Mouse (Mus musculus) bone marrow, adult 2 months (tissue): Measurements from ENCODE around the gene Elf2. TPM values are rescaled to one million over a fixed set of nuclear protein-coding genes. Genes with fewer than 3 reads are reported as not detected.

Experiments
- H3K27ac ChIP-seq: fragments of 200-500 bp; 2 replicates; pipeline ENCODE4 v1.5.1; 2012; ENCODE audit warnings: low read depth, mild to moderate bottlenecking, control low read depth, inconsistent platforms, low read length; ENCODE audit not compliant: control insufficient read depth, poor library complexity, insufficient read depth
- H3K4me1 ChIP-seq: fragments of 200-500 bp; 2 replicates; pipeline ENCODE4 v1.6.1; 2011; ENCODE audit warnings: low read length; ENCODE audit not compliant: control insufficient read depth, insufficient read depth
- H3K4me3 ChIP-seq: fragments of 200-500 bp; replicated peaks from 2 replicates; pipeline ENCODE3; 2011; ENCODE audit warnings: mild to moderate bottlenecking, low read depth, low read length, control low read depth; ENCODE audit not compliant: control insufficient read depth
- CTCF ChIP-seq: fragments of 200-500 bp; IDR thresholded peaks from 2 replicates; pipeline ENCODE4 v1.5.1; 2011; ENCODE audit warnings: low read length, control low read depth; ENCODE audit not compliant: control insufficient read depth, insufficient read depth
- POLR2A ChIP-seq: fragments of 200-500 bp; IDR thresholded peaks from 2 replicates; pipeline ENCODE4 v1.6.1; 2011; ENCODE audit warnings: low read depth, mild to moderate bottlenecking, control low read depth, low read length, borderline replicate concordance; ENCODE audit not compliant: control insufficient read depth
- WGBS: fragments of 180-500 bp; shearing (Covaris S2); methylation state at CpG from one replicate; pipeline ENCODE4 v1.1.7; 2018; 5-methylcytosine and 5-hydroxymethylcytosine counted together
- polyA plus RNA-seq: library from polyadenylated mRNA; stranded (reverse); fragments of >200 nt; gene quantifications from 2 replicates; pipeline ENCODE4 v1.2.4, GENCODE M21; 2011; ENCODE audit warnings: low replicate concordance; ENCODE audit not compliant: missing spikeins, insufficient read depth, insufficient read length

The Elf2 gene
- polyA plus RNA-seq, 1 experiment = 27.6 TPM

DNA sequence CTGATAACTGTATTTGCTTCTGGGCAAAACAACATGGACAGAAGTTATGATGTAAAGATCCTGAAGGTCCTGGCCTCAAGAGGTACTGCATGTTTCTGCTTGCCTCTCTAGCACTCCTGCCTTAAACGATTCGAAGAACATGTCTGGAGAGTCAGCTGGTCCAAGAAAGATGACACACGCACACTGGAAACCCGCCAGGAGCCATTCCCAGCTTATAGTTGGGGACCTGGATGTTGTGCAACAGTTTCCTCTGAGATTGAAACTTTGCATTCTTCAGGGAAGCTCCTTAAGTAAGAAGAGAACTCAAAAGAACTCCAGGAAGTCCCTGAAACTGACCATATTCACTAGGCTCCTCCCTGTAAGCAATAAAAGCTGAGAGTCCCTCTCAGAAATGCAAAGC, 2.8 kb upstream of the Elf2 start:
- Histone ChIP-seq H3K4me3 (no peak overlapping the region), H3K4me1 (peaks cover 1% of the 10 kb centered on the region; the same call in 1 of the 2 replicates), H3K27ac (no peak overlapping the region)
- 83% methylated on average over 4 of the region's 4 CpGs for WGBS
- TF ChIP-seq POLR2A = no peak
- no peak for TF ChIP-seq CTCF

DNA sequence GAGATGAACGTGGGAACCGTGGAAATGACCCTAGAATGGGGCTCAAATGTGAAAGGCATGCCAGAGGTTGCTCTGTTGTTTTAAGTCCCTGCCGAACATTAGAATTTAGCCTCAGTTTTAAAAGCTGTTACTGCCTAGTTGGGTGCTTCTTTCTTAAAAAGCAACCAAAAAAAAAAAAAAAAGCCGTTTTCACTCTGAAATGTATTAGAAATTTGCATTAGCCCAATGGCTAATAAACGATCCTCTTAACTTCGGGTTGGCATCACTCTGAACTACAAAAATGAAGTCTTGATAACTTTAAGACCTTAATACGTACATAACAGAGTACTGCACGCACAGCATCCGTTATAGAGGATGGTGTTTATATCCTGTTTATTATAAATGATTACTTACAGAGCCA, 1.7 kb upstream of the Elf2 start:
- peaks cover 1% of the 10 kb centered on the region; the same call in 1 of the 2 replicates for H3K4me1 ChIP-seq
- peak overlapping the region; percentile 79 for H3K4me3 ChIP-seq
- no peak for TF ChIP-seq CTCF
- under 1% methylated on average over 9 of the region's 9 CpGs for WGBS
- H3K27ac ChIP-seq = peak overlapping the region; percentile 100

DNA sequence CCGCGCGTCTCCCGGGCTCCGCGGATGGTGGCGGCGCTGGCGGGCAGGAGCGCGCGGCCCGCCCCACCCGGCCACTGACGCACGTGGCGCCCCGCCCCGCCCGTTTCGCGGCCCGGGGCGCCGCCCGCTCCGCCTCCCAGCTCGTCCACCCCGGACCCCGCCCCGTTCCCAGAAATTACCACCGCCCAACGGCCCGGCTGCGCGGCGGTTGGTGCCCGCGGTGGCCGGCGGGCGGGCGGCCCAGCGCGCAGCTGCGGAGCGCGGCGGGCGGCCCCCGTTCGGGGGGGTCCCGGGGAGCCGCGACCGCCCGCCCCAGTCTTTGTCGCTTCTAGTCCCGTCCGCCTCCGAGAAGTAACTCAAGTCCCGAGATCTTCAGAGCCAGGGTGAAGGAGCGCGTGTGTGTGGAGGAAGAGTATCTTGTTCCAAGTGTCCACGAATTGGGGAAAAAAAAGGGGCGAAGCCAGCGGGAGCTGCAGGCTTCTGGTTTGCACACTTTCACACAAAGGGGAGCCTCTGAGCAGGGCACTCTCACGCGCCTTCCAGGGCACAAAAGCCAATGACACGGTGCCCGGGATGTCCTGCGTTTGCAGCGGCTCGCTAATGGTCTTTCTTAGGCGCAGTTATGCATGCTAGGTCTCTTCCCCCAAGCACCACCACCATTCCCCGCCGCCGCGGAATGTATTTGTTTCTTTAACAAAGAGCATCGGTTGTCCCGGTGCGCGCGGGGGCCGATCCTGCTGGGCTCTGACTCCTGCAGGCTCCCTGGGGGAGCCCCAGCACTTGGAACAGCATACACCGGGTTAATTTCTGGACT, 1.0 kb upstream of the Elf2 start:
- Histone ChIP-seq H3K27ac (peak overlapping the region; percentile 100), H3K4me1 (peaks cover 1% of the 10 kb centered on the region; the same call in 1 of the 2 replicates), H3K4me3 (peak overlapping the region; percentile 79)
- WGBS = 1% methylated on average over 86 of the region's 86 CpGs
- peak; percentile 41; the same call in 1 of the 2 replicates for TF ChIP-seq POLR2A
- TF ChIP-seq CTCF = no peak

DNA sequence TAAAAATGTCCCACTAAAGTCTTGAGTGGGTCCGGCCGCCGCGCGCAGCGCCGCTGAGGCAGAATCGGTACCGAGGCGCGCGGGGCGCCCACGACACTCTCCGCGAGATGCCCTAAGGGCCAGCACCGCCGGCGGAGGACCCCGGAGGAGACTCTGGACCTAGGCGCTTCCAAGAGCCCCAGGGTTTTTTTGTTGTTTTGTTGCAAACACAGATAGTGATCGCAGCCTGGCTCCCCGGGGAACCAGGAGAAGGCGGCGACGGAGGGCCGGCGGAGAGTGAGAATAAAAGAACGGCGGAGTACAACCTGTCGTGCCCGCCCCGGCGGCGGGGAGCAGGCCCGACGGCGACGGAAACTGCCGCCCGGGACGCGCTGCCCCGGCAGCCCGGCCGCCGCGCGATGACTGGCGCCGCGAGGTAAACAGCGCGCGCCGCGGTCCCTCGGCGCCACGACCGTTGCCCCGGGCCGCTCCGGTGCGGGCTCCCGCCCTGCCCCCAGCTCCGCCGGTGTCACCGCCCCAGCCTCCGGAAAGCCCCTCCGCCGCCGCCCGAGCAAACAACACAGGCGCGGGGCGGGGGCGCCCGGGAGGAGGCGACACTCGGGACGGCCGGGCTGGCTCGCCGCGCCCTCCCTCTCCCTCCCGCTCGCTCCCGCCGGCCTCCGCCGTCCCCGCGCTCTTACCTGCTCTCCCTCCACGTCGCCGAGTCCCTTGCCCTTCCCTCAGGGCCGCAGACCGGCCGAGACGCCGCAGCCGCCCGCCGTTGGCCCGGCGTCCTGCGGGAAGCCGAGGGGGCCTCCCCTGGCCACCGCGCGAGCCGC, 520 bp downstream of the Elf2 start:
- no peak for TF ChIP-seq CTCF
- TF ChIP-seq POLR2A = no peak; the same call in 1 of the 2 replicates
- WGBS = under 1% methylated on average over 113 of the region's 113 CpGs
- H3K4me3 ChIP-seq = peak overlapping the region; percentile 79
- H3K27ac ChIP-seq = peak overlapping the region; percentile 100
- H3K4me1 ChIP-seq = peaks cover 1% of the 10 kb centered on the region; the same call in 1 of the 2 replicates

DNA sequence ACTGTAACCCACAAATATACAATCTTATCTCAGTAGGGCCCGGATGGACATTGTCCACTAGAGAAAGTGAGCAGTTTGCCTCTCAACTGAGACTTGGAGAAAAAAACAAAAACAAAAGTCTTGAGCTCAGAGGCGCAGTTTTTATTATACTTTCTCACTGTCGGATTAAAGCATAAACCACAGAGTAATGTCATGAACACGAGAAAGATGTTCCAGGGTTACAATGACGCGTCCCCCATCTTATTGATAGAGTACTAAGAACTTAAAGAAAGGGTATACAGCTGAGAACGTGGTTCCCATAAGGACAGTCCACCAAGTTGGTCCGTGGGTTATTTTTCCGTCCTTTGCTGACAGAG, 1.1 kb downstream of the Elf2 start:
- Histone ChIP-seq H3K4me3 (peak overlapping the region; percentile 79), H3K4me1 (peaks cover 1% of the 10 kb centered on the region; the same call in 1 of the 2 replicates), H3K27ac (peak overlapping the region; percentile 100)
- WGBS = under 1% methylated on average over 9 of the region's 9 CpGs
- TF ChIP-seq CTCF = no peak
- TF ChIP-seq POLR2A = no peak

DNA sequence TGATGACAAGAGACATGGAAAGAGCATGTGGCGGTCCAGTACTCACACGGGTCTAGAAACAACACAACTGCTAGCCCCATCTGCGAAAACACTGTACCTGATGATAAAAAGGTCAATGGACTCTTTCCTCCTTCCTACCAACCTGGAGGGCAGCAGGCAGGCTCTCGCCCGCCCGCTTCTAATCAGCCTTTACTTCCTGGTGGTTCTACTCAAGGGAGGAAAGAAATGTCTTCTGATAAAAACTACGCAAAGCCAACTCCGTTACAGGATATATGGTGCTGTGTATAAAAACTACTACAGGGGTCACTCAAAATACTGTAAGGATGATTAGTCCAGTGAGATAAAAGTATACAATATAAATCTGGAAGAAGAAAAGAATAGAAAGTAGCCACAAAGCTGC, 5.1 kb downstream of the Elf2 start:
- Histone ChIP-seq H3K27ac (no peak overlapping the region), H3K4me1 (peaks cover 3% of the 10 kb centered on the region; the same call in 1 of the 2 replicates), H3K4me3 (no peak overlapping the region)
- TF ChIP-seq CTCF (no peak), POLR2A (no peak)
- 62% methylated on average over 8 of the region's 8 CpGs for WGBS

DNA sequence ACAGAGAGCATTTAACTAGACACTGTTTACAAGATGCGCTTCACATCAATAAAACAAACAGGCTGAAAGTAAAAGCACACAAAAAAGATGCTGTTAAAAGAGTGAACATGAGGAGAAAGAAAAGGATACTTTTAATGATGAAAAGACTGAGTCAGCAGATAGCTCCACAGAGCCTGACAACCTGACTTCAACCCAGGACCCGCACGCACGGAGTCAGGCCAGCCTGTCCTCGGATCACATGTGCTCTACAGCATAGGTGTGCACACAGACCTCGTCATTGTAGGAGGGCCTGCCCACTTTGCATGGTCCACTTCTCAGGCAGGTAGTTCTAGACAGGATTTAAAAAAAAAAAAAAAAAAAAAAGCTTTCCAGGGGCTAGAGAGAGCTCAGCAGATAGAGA, 6.5 kb downstream of the Elf2 start:
- no peak overlapping the region for H3K27ac ChIP-seq

More for the DNA sequence above, 6.5 kb downstream of the Elf2 start:
- Histone ChIP-seq H3K4me1 (peaks cover 4% of the 10 kb centered on the region; the same call in 1 of the 2 replicates), H3K4me3 (no peak overlapping the region)
- 74% methylated on average over 6 of the region's 6 CpGs for WGBS
- TF ChIP-seq POLR2A (no peak), CTCF (no peak)
